Mouse (Mus musculus): ENCODE measurements around the gene Exoc8.

Gene Exoc8

GRCm38 (mm10) chr8:124909936-124910335, 12.4 kb upstream of the Exoc8 start:
- DNase-seq (ENCODE audit: low read depth, low spot score): no peak

GRCm38 (mm10) chr8:124905482-124905881, 8.0 kb upstream of the Exoc8 start:
- DNase-seq (ENCODE audit: low read depth, low spot score): no peak

- no peak for DNase-seq (ENCODE audit: low read depth, low spot score)
Measured at GRCm38 (mm10) chr8:124903198-124903597, 5.7 kb upstream of the Exoc8 start.

- no peak for DNase-seq (ENCODE audit: low read depth, low spot score)
Measured at GRCm38 (mm10) chr8:124898251-124898905, 873 bp upstream of the Exoc8 start.

- DNase-seq (ENCODE audit: low read depth, low spot score): peak; percentile 64
Measured at GRCm38 (mm10) chr8:124896632-124897385, 696 bp downstream of the Exoc8 start.

- no peak for DNase-seq (ENCODE audit: low read depth, low spot score)
Measured at GRCm38 (mm10) chr8:124896010-124896631, 1.4 kb downstream of the Exoc8 start.

GRCm38 (mm10) chr8:124892596-124892995, 4.9 kb downstream of the Exoc8 start:
- DNase-seq (ENCODE audit: low read depth, low spot score): no peak

- no peak for DNase-seq (ENCODE audit: low read depth, low spot score)
Measured at GRCm38 (mm10) chr8:124888385-124888784, 9.1 kb downstream of the Exoc8 start.

- DNase-seq (ENCODE audit: low read depth, low spot score): no peak
Measured at GRCm38 (mm10) chr8:124878946-124879526, 18.5 kb downstream of the Exoc8 start.

- DNase-seq (ENCODE audit: low read depth, low spot score): no peak
Measured at GRCm38 (mm10) chr8:124878141-124878540, 19.4 kb downstream of the Exoc8 start.

GRCm38 (mm10) chr8:124872690-124873089, 24.8 kb downstream of the Exoc8 start:
- DNase-seq (ENCODE audit: low read depth, low spot score): no peak

GRCm38 (mm10) chr8:124872081-124872480, 25.4 kb downstream of the Exoc8 start:
- DNase-seq (ENCODE audit: low read depth, low spot score): no peak

GRCm38 (mm10) chr8:124871474-124871873, 26.0 kb downstream of the Exoc8 start:
- DNase-seq (ENCODE audit: low read depth, low spot score): no peak

- no peak for DNase-seq (ENCODE audit: low read depth, low spot score)
Measured at GRCm38 (mm10) chr8:124869708-124870107, 27.8 kb downstream of the Exoc8 start.

- no peak for DNase-seq (ENCODE audit: low read depth, low spot score)
Measured at GRCm38 (mm10) chr8:124867126-124867525, 30.4 kb downstream of the Exoc8 start.

GRCm38 (mm10) chr8:124866669-124867068, 30.8 kb downstream of the Exoc8 start:
- no peak for DNase-seq (ENCODE audit: low read depth, low spot score)

GRCm38 (mm10) chr8:124863729-124864128, 33.8 kb downstream of the Exoc8 start:
- DNase-seq (ENCODE audit: low read depth, low spot score): peak; percentile 34

- no peak for DNase-seq (ENCODE audit: low read depth, low spot score)
Measured at GRCm38 (mm10) chr8:124863163-124863677, 34.3 kb downstream of the Exoc8 start.

GRCm38 (mm10) chr8:124862321-124863162, 35.0 kb downstream of the Exoc8 start, which contains the start of the genes Gnpat and 2810004N23Rik:
TSS of gene Gnpat (plus strand) at chr8:124863033.
TSS of gene 2810004N23Rik (minus strand) at chr8:124863120.
- peak; percentile 93 for DNase-seq (ENCODE audit: low read depth, low spot score)

- DNase-seq (ENCODE audit: low read depth, low spot score): no peak
Measured at GRCm38 (mm10) chr8:124860188-124860587, 37.3 kb downstream of the Exoc8 start.

GRCm38 (mm10) chr8:124859466-124859865, 38.0 kb downstream of the Exoc8 start:
- DNase-seq (ENCODE audit: low read depth, low spot score): peak; percentile 56

Measured in CD4-positive helper T cell, adult 2 months (primary cell).